Mouse (Mus musculus) liver, embryonic 13.5 days (tissue): ENCODE data around the gene Lmna. TPM values are rescaled to one million over a fixed set of nuclear protein-coding genes. Genes with fewer than 3 reads are reported as not detected.

Experiments used
- ATAC-seq: fragments of 200-750 bp; cut with Nextera tagmentation; 2 replicates; pipeline ENCODE4 v1.8.0; 2017; ENCODE audit warnings: low read depth, mild to moderate bottlenecking, moderate number of reproducible peaks, moderate library complexity
- DNase-seq: peaks from one replicate; pipeline ENCODE4 v3.0.0; 2022
- H3K27ac ChIP-seq: fragments of 300-500 bp; sonication (generic); 2 replicates; pipeline ENCODE4 v1.5.1; 2015; ENCODE audit warnings: moderate library complexity, mild to moderate bottlenecking, inconsistent platforms
- H3K27me3 ChIP-seq: fragments of 300-500 bp; sonication (generic); 2 replicates; pipeline ENCODE4 v1.6.1; 2015; ENCODE audit warnings: mild to moderate bottlenecking, inconsistent platforms
- H3K36me3 ChIP-seq: fragments of 300-500 bp; sonication (generic); 2 replicates; pipeline ENCODE4 v1.6.1; 2015; ENCODE audit warnings: mild to moderate bottlenecking, inconsistent platforms
- H3K4me1 ChIP-seq: fragments of 300-500 bp; sonication (generic); replicated peaks from 2 replicates; pipeline ENCODE4 v1.6.1; 2015; ENCODE audit warnings: inconsistent platforms
- H3K4me2 ChIP-seq: fragments of 300-500 bp; sonication (generic); 2 replicates; pipeline ENCODE4 v1.6.1; 2015; ENCODE audit warnings: inconsistent platforms, mild to moderate bottlenecking, moderate library complexity
- H3K4me3 ChIP-seq: fragments of 300-500 bp; sonication (generic); replicated peaks from 2 replicates; pipeline ENCODE4 v1.5.1; 2015; ENCODE audit warnings: mild to moderate bottlenecking, inconsistent platforms
- H3K9ac ChIP-seq: fragments of 300-500 bp; sonication (generic); 2 replicates; pipeline ENCODE4 v1.6.1; 2015; ENCODE audit warnings: mild to moderate bottlenecking, inconsistent platforms
- H3K9me3 ChIP-seq: fragments of 300-500 bp; sonication (generic); replicated peaks from 2 replicates; pipeline ENCODE4 v1.6.1; 2016; ENCODE audit warnings: inconsistent platforms
- WGBS: fragments of 180-500 bp; shearing (Covaris S2); methylation state at CpG from one replicate; pipeline ENCODE4 v1.1.7; 2015; ENCODE audit not compliant: insufficient replicate concordance; 5-methylcytosine and 5-hydroxymethylcytosine counted together
- polyA plus RNA-seq: library from polyadenylated mRNA; unstranded; fragments of >200 nt; fragmentation: Nextera tagmentation; extraction: Ambion mirVana; gene quantifications from 2 replicates; pipeline ENCODE4 v1.2.1, GENCODE M21; 2015

Lmna gene
- polyA plus RNA-seq, 1 experiment from 2014 or later = 165 TPM

DNA sequence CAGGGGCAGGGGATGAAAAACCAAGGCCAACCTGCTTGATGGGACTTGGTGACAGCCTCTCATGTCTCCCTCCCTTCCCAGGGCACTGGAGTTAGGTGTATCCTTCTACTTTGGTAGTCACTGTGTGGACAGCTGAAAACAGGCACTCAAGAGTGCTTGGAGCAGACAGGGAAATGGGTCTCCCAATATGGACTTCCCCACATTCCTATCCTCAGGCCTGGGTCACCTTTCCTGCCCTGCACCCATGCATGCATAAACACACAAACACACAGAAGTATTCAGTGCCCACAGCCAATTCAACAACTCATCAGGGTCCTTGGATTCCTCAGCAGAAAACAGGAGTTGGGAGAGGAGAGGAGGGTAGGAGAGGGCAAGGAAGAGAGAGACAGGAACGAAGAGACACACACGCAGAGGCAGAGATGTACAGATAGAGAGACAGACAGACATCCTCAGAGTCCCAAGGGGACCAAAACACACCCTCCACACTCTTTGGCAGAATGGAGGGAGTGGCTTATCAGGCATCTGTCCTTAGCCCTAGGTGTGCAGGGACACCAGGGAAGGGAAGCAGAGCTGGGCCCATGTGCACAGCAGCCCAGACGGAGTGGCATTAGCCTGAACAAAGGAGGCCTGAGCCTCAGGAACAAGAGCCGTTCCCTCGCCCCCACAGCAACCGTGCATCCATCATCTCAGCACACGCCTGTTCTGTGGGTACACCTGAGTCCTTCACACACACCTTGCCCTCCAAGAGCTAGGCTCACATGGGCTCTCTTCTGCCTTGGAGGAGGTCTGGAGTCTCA is 19.6 kb upstream of the Lmna start:
- H3K27me3 ChIP-seq = peaks cover 16% of the 10 kb centered on the region
- WGBS = 63% methylated on average over 7 of the region's 7 CpGs
- DNase-seq (no peak), ATAC-seq (no peak)
- H3K4me2 ChIP-seq = no peak overlapping the region
- H3K9me3 ChIP-seq = no peaks in the 10 kb centered on the region
- no peak overlapping the region for H3K27ac ChIP-seq
- no peaks in the 10 kb centered on the region for H3K36me3 ChIP-seq
- no peak overlapping the region for H3K9ac ChIP-seq
- H3K4me1 ChIP-seq = peaks cover 73% of the 10 kb centered on the region
- H3K4me3 ChIP-seq = no peak overlapping the region

DNA sequence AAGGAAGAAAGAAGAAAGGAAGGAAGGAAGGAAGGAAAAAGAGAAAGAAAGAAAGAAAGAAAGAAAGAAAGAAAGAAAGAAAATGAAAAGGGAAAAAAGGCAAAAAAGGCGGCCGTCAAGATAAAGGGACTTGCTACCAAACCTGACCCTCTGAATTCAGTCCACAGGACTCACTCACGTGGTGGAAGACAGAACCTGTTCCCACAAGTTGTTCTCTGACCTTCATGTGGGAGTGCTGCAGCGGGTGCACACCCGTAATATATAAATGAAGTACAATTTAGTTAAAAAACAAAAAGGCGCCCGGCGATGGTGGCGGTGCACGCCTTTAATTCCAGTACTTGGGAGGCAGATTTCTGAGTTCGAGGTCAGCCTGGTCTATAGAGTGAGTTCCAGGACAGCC is 18.9 kb upstream of the Lmna start:
- Histone ChIP-seq H3K4me1 (peaks cover 67% of the 10 kb centered on the region), H3K9ac (no peak overlapping the region), H3K27ac (no peak overlapping the region), H3K27me3 (peaks cover 14% of the 10 kb centered on the region), H3K36me3 (no peaks in the 10 kb centered on the region), H3K4me3 (no peak overlapping the region), H3K4me2 (no peak overlapping the region), H3K9me3 (no peaks in the 10 kb centered on the region)
- DNase-seq (no peak), ATAC-seq (no peak)
- 82% methylated on average over 11 of the region's 11 CpGs for WGBS

DNA sequence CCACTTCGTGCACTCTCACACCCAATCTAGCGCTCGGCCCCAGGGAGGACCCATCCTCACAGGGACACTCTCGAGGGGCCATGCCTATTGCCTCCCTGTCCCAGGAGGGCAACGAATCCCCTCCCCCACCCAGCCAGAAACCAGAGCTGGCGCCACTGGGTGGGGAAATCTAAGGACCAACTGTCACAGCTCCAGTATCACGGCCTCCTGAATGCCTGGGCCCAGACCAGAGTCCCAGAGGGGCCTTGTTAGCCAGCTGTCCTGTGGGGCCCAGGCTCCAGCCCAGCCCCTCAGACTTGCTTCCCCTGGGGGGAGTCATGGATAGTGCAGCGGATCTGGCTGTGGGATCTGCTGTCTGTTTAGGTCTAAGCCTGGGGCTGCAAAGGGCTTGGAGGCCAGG is 17.8 kb upstream of the Lmna start:
- peaks cover 56% of the 10 kb centered on the region for H3K4me1 ChIP-seq
- no peaks in the 10 kb centered on the region for H3K36me3 ChIP-seq
- DNase-seq (no peak), ATAC-seq (no peak)
- peaks cover 3% of the 10 kb centered on the region for H3K27me3 ChIP-seq
- H3K9ac ChIP-seq = peak overlapping the region; percentile 12; the same call in 1 of the 2 replicates
- no peak overlapping the region for H3K4me2 ChIP-seq
- peak overlapping the region; percentile 6; the same call in 1 of the 2 replicates for H3K27ac ChIP-seq
- WGBS = 35% methylated on average over 8 of the region's 8 CpGs
- no peak overlapping the region for H3K4me3 ChIP-seq
- H3K9me3 ChIP-seq = no peaks in the 10 kb centered on the region

DNA sequence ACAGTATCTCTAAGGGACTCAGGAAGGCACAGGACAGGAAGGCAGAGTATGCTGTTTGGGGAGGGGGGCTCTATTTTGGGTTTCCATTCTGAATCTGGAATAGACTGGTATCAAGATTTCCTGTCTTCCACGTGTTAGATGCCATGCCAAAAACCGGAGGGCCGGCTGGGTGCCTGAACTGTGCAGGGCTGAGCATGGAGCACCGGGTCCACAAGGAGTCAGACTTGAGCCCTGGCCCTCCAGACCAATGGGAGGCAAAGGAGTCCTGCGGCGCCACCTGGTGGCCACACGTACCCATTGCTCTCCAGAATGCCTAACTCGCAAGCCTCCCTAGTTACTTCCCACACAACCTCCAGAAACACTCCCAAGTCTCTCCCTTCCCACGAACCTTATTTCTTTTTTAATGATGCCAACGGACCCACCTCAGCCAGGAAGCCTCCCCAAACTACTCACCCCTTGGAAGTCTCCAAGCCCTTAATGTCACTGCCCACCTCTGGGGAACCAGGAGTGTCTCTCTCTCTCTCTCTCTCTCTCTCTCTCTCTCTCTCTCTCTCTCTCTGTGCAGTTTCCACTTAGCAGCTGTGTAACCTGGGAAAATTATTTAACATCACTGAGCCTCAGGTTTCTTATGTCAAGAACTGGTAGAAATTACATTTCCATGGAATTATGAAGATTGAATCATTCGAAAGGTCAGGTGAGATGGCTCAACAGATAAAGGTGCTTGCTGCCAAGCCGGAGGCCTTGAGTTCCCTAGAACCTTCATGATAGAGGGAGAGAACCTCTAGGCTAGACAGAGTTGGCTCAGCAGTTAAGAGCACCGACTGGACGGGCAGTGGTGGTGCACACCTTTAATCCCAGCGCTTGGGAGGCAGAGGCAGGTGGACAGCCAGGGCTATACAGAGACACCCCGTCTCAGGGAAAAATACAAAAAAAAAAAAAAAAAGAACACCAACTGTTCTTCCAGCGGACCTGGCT is 16.7 kb upstream of the Lmna start:
- H3K4me3 ChIP-seq = no peak overlapping the region
- WGBS = 30% methylated on average over 17 of the region's 17 CpGs
- no peak overlapping the region for H3K27ac ChIP-seq
- H3K4me2 ChIP-seq = no peak overlapping the region
- peaks cover 47% of the 10 kb centered on the region for H3K4me1 ChIP-seq
- ATAC-seq (peak; percentile 74), DNase-seq (peak; percentile 81)
- no peaks in the 10 kb centered on the region for H3K36me3 ChIP-seq
- no peak overlapping the region for H3K9ac ChIP-seq
- H3K9me3 ChIP-seq = no peaks in the 10 kb centered on the region
- H3K27me3 ChIP-seq = no peaks in the 10 kb centered on the region

DNA sequence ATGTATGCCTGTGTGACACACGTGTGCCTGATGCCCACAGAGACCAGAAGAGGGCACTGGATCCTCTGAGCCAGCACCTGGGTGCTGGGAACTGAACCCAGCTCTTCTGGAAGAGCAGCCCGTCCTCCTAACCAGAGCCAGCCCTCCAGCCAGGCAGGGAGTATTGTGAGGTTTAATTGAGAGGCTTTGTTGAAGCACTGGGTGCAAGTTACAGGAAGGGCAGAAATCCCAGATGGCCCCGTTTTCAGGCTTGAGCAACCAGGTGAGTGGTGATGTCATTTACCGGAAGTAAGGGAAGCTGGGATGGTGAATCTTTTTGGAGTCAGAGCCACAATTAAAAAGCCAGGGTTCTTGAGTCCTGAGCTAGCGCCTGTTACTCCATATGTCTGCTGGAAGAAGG is 15.3 kb upstream of the Lmna start:
- H3K36me3 ChIP-seq = no peaks in the 10 kb centered on the region
- 69% methylated on average over 5 of the region's 5 CpGs for WGBS
- no peak overlapping the region for H3K4me2 ChIP-seq
- H3K27ac ChIP-seq = no peak overlapping the region
- H3K9ac ChIP-seq = no peak overlapping the region
- H3K4me1 ChIP-seq = peaks cover 33% of the 10 kb centered on the region
- no peak overlapping the region for H3K4me3 ChIP-seq
- H3K27me3 ChIP-seq = no peaks in the 10 kb centered on the region
- ATAC-seq = no peak
- no peaks in the 10 kb centered on the region for H3K9me3 ChIP-seq
- no peak for DNase-seq

DNA sequence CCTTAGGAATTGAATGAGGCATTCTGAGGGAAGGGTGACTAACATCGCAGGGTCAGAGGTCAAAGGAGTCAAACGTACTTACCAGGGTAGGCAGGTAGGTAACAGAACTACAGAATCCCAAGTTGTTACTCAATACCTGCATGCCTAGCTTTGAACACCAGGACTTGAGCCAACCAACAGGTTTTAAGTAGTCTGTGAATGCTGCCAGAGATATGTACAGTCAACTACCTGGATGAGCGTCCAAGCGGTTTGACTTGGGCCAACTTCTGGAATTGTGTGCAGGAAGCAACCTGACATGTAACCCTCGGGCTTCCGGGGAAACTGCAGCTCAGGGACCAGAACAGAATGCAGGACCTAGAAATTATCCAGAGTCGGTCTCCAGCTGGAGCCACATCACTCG is 13.3 kb upstream of the Lmna start:
- WGBS = 75% methylated on average over 8 of the region's 8 CpGs
- DNase-seq = no peak
- ATAC-seq = no peak
- Histone ChIP-seq H3K4me3 (no peak overlapping the region), H3K4me1 (peaks cover 19% of the 10 kb centered on the region), H3K27me3 (no peaks in the 10 kb centered on the region), H3K4me2 (no peak overlapping the region), H3K9ac (no peak overlapping the region), H3K27ac (no peak overlapping the region), H3K9me3 (no peaks in the 10 kb centered on the region), H3K36me3 (no peaks in the 10 kb centered on the region)

DNA sequence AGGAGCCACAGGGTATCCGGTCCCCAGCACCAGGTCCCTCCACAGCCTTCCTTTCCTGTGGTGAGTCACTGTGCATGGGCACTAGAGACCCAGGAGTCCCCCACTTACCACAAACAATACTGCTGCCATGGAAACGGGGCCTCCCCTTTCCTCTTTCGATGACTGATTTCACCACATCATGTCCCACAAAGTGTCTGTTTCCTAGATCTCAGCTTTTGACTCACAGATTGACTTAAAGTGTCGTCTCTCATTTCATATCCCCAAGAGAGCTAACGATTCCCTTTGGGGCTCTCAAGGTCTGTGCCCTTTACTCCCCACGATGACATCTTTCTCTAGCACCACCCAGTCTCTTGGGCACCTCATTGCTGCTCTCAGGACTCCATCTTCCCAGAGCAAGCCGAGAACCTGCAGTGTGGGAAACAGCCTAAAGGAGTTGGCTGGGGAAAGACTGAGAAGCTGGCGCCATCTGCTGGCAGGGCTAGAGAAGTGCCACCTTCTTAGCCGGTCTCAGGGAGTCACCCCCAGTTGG is 12.1 kb upstream of the Lmna start:
- Histone ChIP-seq H3K4me2 (no peak overlapping the region), H3K27me3 (0 out of 2 replicates have a peak, but pooled peaks cover 2% of the 10 kb centered on the region), H3K27ac (no peak overlapping the region), H3K9ac (no peak overlapping the region), H3K9me3 (no peaks in the 10 kb centered on the region), H3K4me1 (peaks cover 9% of the 10 kb centered on the region; the same call in 1 of the 2 replicates), H3K4me3 (no peak overlapping the region), H3K36me3 (no peaks in the 10 kb centered on the region)
- peak; percentile 53 for ATAC-seq
- peak; percentile 60 for DNase-seq
- WGBS = 9% methylated on average over 9 of the region's 9 CpGs

DNA sequence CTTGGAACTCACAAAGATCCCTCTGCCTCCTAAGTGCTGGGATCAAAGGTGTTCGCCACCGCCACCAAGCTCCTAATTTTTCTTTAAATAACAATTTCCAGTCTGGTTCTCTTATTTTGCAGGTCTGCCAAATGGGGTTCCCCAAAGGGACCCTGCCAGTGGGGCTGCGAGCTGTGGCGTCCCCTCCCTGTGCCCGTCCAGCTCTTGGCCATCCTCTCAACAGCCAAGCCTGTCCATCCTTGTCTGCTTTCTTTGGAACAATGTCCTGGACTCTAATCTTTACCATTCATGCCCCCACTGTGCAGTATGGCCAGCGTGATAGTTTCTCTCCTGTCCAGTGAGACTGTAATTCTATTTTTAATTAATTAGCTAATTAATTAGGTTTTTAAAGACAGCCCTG is 11.4 kb upstream of the Lmna start:
- WGBS = 76% methylated on average over 6 of the region's 6 CpGs
- H3K27ac ChIP-seq = no peak overlapping the region
- H3K36me3 ChIP-seq = no peaks in the 10 kb centered on the region
- 0 out of 2 replicates have a peak, but pooled peaks cover 6% of the 10 kb centered on the region for H3K27me3 ChIP-seq
- no peak overlapping the region for H3K9ac ChIP-seq
- H3K4me3 ChIP-seq = no peak overlapping the region
- no peak overlapping the region for H3K4me2 ChIP-seq
- H3K4me1 ChIP-seq = peaks cover 3% of the 10 kb centered on the region; the same call in 1 of the 2 replicates
- H3K9me3 ChIP-seq = no peaks in the 10 kb centered on the region
- ATAC-seq (no peak), DNase-seq (no peak)

DNA sequence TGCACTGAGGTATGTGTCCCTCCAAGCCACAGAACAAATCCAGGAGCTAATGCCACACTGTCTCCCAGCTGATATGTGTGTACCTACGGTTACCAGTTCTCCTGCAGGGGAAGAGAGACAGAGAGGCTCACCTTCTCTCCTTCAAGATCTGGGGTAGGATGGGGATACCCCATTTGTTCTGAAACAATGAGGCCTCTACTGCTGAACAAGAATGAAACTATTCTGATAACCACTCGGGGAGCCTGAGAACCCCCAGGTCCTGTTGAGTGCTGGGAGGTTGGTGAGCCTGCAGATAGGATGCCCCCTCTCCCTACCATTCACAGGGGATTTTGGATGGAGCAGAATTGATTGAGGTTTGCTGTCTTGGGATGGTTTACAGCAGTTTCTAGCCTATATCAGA is 10.3 kb upstream of the Lmna start:
- no peaks in the 10 kb centered on the region for H3K4me1 ChIP-seq
- DNase-seq = no peak
- H3K4me3 ChIP-seq = no peak overlapping the region
- H3K9ac ChIP-seq = no peak overlapping the region
- 0 out of 2 replicates have a peak, but pooled peaks cover 7% of the 10 kb centered on the region for H3K27me3 ChIP-seq
- no peaks in the 10 kb centered on the region for H3K36me3 ChIP-seq
- H3K4me2 ChIP-seq = no peak overlapping the region
- H3K27ac ChIP-seq = no peak overlapping the region
- no peak for ATAC-seq
- WGBS = 68% methylated on average over 2 of the region's 2 CpGs
- H3K9me3 ChIP-seq = no peaks in the 10 kb centered on the region

DNA sequence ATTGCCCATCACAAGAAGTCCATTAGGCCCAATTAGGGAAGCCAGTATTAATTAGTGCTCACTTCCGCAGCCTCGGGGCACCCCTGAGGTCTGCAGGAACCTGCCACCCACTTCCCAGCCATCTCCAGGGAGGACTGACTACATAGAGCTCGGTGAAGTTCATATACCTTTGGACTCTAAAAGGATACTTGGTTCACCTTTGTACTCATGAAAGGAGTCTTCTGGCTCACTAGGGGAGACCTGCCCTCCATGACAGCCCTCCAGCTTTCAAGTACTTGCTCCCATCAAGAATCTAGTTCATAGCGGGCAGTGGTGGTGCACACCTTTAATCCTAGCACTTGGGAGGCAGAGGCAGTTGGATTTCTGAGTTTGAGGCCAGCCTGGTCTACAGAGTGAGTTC is 8.7 kb upstream of the Lmna start:
- Histone ChIP-seq H3K4me3 (no peak overlapping the region), H3K9me3 (no peaks in the 10 kb centered on the region), H3K4me1 (peaks cover 15% of the 10 kb centered on the region), H3K36me3 (no peaks in the 10 kb centered on the region), H3K4me2 (no peak overlapping the region), H3K27me3 (0 out of 2 replicates have a peak, but pooled peaks cover 7% of the 10 kb centered on the region), H3K27ac (no peak overlapping the region), H3K9ac (no peak overlapping the region)
- no peak for DNase-seq
- WGBS = 74% methylated on average over 4 of the region's 4 CpGs
- no peak for ATAC-seq

DNA sequence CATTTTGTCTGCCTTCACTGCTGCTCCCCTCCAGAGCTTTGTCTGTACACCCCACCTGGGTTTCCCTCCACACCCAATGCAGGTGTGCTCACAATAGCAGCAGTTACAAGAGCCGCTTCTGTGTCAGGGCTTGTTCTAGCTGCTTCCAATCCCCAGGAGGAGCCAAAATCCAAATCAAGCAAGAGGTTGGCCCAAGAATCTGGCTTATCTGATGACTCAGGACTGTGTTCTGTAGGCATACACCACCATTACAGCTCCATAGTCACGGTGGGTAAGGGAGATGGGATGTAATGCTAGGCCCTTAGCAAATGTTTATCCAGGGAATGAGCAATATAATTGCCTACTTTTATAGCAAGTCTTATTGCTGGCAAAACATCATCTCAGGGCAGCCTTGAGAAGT is 6.7 kb upstream of the Lmna start:
- Histone ChIP-seq H3K9me3 (no peaks in the 10 kb centered on the region), H3K36me3 (no peaks in the 10 kb centered on the region), H3K4me1 (peaks cover 35% of the 10 kb centered on the region), H3K27me3 (0 out of 2 replicates have a peak, but pooled peaks cover 7% of the 10 kb centered on the region), H3K9ac (no peak overlapping the region), H3K4me3 (no peak overlapping the region), H3K27ac (no peak overlapping the region), H3K4me2 (no peak overlapping the region)
- DNase-seq = no peak
- no peak for ATAC-seq
- 60% methylated on average over 2 of the region's 2 CpGs for WGBS
